Mouse (Mus musculus) c-Kit-positive CD71-positive TER-119-positive erythroid progenitor cells, embryonic 14.5 days (primary cell): ENCODE results near the gene Vamp1.
A peak's percentile ranks its signal among the peaks of the same experiment; 100 is the strongest.

ENCODE experiments used
- DNase-seq: peaks from one replicate; pipeline ENCODE4 v3.0.0-alpha.2; 2013; ENCODE audit warnings: low spot score

Vamp1 gene

DNA sequence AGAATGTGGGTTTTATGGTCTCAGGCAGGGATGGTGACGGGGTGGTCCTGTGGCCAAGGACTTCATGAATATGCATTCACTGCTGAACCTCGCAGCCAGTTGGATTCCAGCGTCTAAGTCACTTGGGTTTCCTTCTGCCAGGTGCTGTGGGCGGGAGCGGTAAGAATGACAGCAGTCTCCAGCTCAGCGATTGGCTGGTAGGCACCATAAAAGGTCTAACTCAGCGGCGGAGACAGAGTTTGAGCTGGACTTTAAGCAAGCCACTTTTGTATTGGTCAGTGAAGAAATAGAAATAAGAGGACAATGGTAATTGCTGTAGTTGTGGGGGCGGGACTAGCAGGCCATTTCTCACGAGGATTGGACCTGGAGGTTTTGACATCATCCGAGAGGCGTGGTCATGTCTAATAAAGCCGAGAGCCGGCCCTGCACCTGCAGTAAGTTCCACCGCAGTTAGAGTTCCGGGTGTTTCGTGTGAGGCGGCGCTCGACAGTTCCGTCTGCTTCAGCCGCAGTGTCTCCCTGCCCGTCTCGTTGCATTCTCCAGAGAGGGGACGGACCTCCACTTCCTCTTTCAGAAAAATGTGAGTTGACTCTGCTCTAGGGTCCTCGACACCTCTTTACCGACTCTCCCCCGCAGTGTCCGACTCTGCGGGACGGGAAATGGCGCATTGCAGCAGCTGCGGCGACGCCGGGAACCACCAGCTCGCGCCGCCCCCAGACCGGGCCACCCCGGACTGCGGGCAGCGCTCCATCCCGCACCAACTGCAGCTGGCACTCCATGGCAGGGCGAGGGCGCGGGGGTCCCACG, at the start of gene Vamp1:
Vamp1 (plus strand) TSS at position 404 of the 807 bp plus-strand sequence.
- DNase-seq = peak; percentile 97

- DNase-seq = no peak
Observed at GRCm38 (mm10) chr6:125166051-125166751, 49.1 kb upstream of the Vamp1 start, which contains the start of gene Gapdh. Gene Gapdh (minus strand): TSS chr6:125166467.

GRCm38 (mm10) chr6:125166861-125167650, 48.3 kb upstream of the Vamp1 start:
- no peak for DNase-seq

- DNase-seq = no peak
Observed at GRCm38 (mm10) chr6:125168086-125168485, 47.3 kb upstream of the Vamp1 start.

DNA sequence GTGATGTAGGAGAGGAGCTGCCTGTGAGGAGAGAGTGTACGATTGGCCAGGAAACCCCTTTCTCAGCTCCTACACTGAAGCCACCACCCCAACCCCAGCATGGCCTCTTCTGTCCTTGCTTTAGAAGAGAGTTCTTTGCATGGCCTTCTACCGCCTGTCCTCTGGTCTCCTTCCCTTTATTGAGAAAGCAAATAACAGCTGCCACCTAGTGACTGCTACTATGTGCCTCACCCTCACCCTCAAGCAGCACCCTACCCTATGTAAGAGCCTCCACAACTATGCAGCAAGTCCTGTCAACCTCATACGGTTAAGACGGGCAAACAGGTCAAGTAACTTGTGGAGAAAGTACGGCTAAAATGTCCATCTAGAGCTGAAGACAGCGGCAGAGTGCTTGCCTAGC, 45.2 kb upstream of the Vamp1 start:
- no peak for DNase-seq

DNA sequence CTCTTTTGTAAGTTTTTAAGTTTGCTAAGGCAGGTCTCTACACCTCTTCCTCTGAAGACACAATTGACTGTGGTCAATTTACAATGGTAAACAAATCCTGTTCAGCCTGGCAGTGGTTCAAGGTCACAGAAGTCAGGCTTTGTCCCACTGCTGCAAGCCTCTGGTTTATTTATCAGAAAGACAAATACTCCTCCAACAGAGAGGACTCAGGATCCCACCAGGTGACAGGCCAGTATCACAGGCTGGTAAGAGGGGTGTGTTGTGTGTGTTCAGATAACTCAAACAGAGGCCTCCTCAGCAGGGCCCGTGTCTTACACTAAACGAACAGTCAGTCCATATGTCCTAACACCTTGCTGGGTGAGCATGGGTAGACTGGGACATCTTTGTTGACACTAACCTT, 42.9 kb upstream of the Vamp1 start:
- DNase-seq = no peak

DNA sequence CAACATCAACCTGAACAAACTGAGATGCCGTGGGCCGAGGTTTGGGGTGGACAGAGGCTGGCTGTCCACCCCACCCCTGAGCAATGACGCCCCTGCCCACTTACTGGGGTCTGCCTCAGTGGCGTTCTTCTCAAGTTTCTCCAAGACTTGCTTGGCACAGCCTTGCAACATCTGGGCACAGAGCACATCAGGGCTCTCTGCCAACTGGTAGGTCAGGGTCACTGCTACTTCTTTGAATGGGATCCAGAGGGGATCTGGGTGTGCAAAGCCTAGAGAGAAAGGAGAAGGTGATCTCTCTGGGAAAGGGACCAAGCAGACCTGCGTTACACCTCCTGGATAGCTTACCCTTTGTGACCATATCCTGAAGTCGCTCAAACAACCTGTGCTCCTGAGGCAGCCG, 42.1 kb upstream of the Vamp1 start:
- DNase-seq = no peak

DNA sequence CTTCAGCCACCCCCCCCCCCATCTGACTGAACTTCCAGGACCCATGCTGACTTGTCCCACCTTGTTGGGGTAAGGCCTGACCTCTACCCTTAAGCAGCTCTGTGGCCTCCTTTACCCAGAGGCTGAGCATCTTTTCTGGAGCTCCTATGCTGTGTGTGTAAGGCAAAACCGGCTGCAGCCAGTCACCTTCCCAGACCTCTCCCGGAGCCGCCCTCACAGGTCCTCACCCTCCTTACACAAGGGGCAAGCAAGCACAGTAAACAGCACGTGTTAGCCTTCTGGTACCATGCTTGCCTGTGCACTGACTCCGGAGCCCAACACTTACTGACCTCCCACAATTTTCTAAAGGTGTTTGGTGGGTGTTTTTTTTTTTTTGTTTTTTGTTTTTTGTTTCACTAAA, 39.9 kb upstream of the Vamp1 start:
- no peak for DNase-seq

DNA sequence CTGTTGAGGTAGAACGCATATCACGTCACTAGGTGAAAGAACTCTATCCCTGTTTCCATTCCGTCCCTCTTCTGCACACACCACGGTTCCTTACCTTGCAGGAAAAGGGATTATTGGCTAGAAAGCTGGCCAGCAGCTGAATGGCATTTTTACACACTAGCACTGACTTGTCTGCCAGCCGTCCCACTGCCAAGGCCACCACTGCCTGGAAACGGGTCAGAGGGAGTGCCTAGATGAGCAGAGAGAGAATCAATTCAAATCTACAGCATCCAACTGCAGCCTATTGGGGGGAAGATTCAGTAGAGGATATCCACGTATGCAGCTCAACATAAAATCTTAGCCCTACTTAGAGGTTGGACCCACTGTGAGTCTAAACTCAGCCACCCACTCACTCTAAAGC, 35.8 kb upstream of the Vamp1 start:
- DNase-seq = no peak

- DNase-seq = no peak
Observed at GRCm38 (mm10) chr6:125182133-125182532, 33.2 kb upstream of the Vamp1 start.

- no peak for DNase-seq
Observed at GRCm38 (mm10) chr6:125186203-125186602, 29.1 kb upstream of the Vamp1 start.

- DNase-seq = peak; percentile 16
Observed at GRCm38 (mm10) chr6:125190816-125191215, 24.5 kb upstream of the Vamp1 start.

DNA sequence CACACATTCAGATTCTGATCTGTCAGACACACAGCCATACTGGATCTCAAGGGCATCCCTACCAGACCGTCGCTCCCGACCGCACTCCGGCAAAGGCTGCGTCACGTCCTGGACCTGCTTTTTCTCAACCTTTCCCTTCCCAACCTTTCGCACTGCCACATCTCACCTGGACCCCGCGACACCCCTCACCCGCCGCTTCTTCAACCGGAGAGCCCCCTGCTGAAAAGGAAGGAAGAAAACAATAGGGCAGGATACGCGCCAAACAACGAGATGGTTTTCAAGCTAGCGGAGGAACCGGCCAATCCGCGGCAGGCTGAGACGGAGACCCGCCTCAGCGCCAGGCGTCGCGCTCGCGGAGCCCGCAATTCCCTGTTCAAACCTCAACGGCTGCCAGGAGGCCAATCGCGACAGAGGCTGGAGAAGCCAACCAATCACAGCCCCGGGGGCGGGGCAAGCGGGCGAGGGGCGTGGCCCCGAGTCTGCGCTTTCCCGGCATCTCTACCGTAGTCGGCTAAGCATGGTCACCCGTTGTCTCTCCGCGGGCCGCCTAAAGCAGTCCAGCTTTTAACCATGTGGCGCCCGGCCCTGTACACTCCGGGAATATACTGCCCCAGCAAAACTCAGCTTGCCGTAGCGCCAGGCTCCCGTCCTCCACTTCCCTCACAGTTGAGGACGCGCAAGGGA, 23.9 kb upstream of the Vamp1 start, which contains the start of the genes Ncapd2 and Mrpl51:
Ncapd2 (minus strand) TSS at position 370 of the 684 bp plus-strand sequence.
Mrpl51 (plus strand) TSS at position 470 of the 684 bp plus-strand sequence.
- DNase-seq = peak; percentile 97

DNA sequence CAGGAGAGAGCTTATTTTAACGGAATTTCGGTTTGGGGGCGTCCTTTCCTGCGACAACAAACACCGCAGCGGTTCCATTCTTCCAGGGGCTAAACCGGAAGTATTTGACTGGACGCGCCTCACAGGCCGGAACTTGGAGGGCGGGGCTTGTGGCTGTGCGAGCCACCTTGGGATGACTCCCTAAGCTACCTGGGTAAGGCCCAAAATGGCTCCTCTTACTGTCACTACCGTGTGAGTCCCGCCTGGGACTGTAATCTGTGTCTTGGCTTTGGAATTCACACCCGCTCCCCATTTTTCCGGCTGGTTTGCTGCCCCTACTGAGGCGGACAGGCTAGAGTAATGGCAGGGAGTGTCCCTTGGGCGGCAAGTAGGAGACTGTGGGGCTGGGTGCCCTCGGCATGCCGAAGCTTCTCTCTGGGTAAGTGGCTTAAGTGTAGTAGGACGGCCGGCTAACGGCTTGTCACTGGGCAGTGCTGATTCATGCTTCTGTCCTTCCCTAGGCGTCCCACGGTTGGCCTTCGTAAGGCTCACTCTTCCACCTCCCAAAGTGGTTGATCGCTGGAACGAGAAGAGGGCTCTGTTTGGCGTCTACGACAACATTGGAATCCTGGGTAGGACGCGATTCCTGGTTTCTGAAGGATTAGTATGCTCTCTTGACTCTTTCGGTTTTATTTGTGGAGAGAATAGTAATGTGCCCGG, 23.2 kb upstream of the Vamp1 start:
- peak; percentile 94 for DNase-seq

GRCm38 (mm10) chr6:125192841-125193240, 22.5 kb upstream of the Vamp1 start:
- DNase-seq = peak; percentile 27

DNA sequence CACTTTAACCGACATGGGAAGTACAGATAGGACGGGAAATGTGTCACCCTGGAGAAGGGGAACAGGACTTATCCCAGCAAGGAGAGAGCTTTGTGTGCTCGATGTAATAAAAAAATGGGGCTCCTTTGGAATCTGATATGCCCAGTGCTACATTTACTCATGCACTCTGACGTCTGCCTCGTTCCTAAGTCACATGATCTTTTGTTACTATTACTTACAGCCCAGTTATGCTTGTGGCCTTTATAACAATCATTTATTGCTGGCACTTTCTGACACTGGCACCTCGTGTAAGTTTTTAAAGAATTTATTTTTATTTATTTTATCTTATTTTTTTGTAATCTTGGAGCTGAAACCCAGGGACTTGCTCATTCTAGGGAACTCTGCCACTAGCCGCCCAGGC, 22.0 kb upstream of the Vamp1 start:
- DNase-seq = peak; percentile 42

DNA sequence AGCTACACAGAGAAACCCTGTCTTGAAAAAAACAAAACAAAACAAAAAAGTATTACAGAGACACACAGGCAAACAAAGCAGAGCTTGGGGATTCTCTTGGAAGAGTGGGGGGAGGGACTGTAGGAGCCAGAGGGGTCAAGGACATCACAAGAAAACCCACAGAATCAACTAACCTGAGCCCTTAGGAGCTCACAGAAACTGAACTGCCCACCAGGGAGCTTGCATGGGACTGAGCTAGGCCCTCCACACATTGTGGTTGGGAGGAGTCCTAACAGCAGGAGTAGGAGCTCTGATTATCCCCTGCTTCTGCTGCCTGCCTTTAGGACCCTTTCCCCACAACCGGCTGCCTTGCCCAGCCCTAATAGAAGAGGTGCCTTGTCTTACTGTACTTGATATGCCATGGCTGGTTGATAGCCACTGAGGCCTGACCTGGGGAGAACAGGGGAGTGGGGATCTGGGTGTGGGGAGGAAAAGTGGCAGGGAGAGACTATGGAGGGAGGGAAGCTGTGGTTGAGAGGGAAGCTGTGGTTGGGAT, 19.7 kb upstream of the Vamp1 start:
- no peak for DNase-seq

DNA sequence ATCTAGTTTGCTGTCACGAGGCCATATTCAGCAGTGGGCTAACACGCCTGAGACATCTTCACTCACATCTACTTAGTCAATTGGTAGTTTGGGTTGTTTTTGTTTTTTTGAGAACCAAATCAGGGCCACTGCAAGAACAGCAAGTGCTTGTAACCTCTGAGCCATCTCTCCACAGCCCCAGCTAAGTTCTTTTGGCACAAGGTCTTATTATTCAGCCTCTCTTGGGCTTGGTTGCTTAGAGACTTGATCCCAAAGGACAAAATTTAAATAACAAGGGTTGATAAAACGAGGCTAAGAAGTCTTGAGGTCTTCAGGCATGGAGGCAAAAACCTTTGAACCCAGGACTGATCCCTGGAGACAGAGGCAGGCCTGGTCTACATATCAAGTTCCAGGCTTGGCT, 19.1 kb upstream of the Vamp1 start:
- no peak for DNase-seq

DNA sequence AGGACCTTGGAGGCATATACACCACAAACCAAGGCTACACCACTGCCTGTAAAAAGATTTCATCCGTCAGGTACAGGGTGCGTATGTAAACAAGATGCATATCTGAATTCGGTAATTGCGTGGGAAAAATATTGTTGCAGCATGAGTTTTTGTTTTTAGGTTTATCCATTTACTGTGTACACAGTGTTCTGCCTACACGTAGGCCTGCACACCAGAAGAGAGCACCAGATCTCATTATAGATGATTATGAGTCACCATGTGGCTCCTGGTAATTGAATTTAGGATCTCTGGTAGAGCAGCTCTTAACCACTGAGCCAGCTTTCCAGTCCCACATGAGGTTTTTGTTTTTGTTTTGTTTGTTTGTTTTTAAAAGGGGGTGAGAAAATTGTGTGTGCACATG, 18.2 kb upstream of the Vamp1 start:
- DNase-seq = no peak

- DNase-seq = no peak
Observed at GRCm38 (mm10) chr6:125210436-125210835, 4.9 kb upstream of the Vamp1 start.

DNA sequence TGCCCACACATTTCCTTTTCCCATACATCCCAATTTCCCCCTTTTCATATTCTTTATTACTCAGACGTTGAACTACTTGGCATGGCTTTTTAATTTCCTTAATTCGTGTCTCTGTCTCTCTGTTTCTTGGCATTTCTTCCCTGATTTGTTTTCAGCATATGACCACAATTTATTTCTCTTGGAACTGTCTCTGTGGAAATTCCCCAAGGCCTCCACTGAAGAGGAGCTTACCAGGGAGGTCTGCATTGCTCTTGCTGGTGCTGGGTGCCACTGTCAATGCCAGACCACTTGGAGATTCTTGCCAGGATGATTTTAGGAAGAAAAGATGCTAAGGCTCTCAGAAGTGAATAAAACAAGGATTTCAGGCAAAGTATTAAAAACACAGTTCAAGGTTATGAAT, 2.7 kb upstream of the Vamp1 start:
- DNase-seq = no peak
